Mouse (Mus musculus) gastrocnemius, adult 18-20 months (tissue): ENCODE data around the gene Tpbgl. TPM values are rescaled to one million over a fixed set of nuclear protein-coding genes. Genes with fewer than 3 reads are reported as not detected.

Experiments
- DNase-seq: peaks from one replicate; pipeline ENCODE4 v3.0.0; 2021; ENCODE audit warnings: low spot score
- total RNA-seq, 2 experiments: library from RNA; stranded (reverse); gene quantifications; 2 replicates each; pipeline ENCODE4 v1.2.3; 2021

The Tpbgl gene
- total RNA-seq, 2 experiments from 2014 or later, result 42.6 to 56.8 TPM

GRCm38 (mm10) chr7:99582306-99582705, 44.6 kb downstream of the Tpbgl start:
- no peak for DNase-seq

GRCm38 (mm10) chr7:99580247-99580646, 46.7 kb downstream of the Tpbgl start:
- DNase-seq, result no peak

GRCm38 (mm10) chr7:99579491-99580190, 47.3 kb downstream of the Tpbgl start:
- DNase-seq, result no peak

- no peak for DNase-seq
These were observed 48.7 kb downstream of the Tpbgl start for GRCm38 (mm10) chr7:99578246-99578645.

Other genes with a start within 250 kb of the Tpbgl start
- 1 to 10 TPM; 6.2 to 8.8 TPM for gene Gdpd5, start 245.7 kb downstream of the Tpbgl start, total RNA-seq
- gene Klhl35, start 161.1 kb downstream of the Tpbgl start, total RNA-seq, result not detected
- gene Rps3, start 143.4 kb downstream of the Tpbgl start, total RNA-seq, result 100 to 1,000 TPM; 232 to 276 TPM
- 10 to 100 TPM; 13.8 to 15.4 TPM for gene Arrb1, start 91.6 kb downstream of the Tpbgl start, total RNA-seq
- 1 to 10 TPM; 3.6 to 5.0 TPM for gene Slco2b1, start 84.2 kb upstream of the Tpbgl start, total RNA-seq
- not detected for gene Olfr520, start 103.2 kb upstream of the Tpbgl start, total RNA-seq
- not detected for gene Olfr521, start 136.4 kb upstream of the Tpbgl start, total RNA-seq
- gene Neu3, start 201.3 kb upstream of the Tpbgl start, total RNA-seq, result 1 to 10 TPM; 2.5 to 3.0 TPM
- 1 to 10 TPM in 1 of 2 experiments, under 1 TPM in 1; 0.66 to 1.2 TPM for gene Xrra1, start 232.0 kb upstream of the Tpbgl start, total RNA-seq
- gene Spcs2, start 236.4 kb upstream of the Tpbgl start, total RNA-seq, result 10 to 100 TPM; 78.8 to 79.8 TPM